Comparison of ENCODE assay signal across 8 mouse cellular contexts in the genomic region with DNA sequence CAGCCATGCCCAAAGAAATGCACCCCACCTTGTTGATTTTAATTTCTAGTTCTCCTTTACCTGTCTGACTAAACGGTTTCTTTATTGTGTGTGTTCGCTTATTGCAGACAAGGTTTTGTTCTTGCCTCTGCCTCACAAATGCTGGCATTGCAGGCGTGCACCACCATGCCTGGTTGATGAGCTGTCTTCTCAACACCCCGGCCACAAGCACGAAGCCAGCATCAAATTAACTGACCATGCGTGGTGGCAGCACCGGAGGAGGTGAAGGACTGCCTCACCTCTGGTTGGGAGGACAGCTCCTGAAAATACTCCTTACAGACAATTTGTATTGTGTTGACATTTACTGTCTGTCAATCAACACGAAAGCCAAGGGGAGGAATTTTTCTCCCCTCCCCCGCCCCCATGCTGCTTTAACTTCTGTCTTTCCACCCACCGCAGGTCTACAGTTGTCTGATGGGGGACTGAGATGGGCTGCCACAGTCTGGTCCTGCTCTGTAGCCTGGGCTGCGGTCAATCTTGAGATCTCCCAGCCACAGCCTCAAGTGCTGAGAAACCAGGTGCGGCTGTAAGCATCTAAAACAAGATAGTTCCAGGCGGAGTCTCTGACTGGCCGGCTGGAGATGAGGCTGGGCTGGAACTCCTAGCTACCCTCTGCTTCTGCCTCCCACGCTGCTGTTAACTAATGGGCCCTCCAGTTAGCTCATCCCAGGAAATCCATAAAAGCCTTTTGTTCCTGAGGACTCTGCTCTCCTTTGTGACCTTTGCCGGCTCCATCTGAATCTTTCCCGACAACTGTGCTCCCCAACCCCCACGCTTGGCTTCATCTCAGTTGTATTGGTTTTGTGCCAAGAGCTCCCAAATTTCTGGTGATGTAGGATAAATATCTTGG. TPM values are rescaled to one million over a fixed set of nuclear protein-coding genes. Genes with fewer than 3 reads are reported as not detected.
A peak's percentile ranks its signal among the peaks of the same experiment; 100 is the strongest.
DNase-seq lines count a peak whose midpoint lies in the region; ATAC-seq and TF ChIP-seq lines count a peak whose summit lies in the region.

Rps10 (minus strand) TSS at position 538 of the 889 bp plus-strand sequence.

- intact Hi-C loops in gastrocnemius, adult 2 months (cut with DNase I), result no loop called here

- peaks cover 35% of the 10 kb centered on the region for H3K4me1 ChIP-seq in hindbrain, embryonic 15.5 days (replicated peaks)
- H3K4me1 ChIP-seq in liver, embryonic 13.5 days (replicated peaks), result peaks cover 46% of the 10 kb centered on the region
- peaks cover 28% of the 10 kb centered on the region for H3K4me1 ChIP-seq in stomach, embryonic 16.5 days (ENCODE audit: control insufficient read depth, insufficient read depth, low read length)

- WGBS in hindbrain, embryonic 15.5 days, result 29% methylated on average over 18 of the region's 18 CpGs
- WGBS in liver, embryonic 13.5 days (ENCODE audit: insufficient replicate concordance), result 43% methylated on average over 18 of the region's 18 CpGs
- WGBS in stomach, embryonic 16.5 days, result 44% methylated on average over 18 of the region's 18 CpGs

- H3K4me3 ChIP-seq in gastrocnemius, adult 2 months, result peak within 1 kb of the TSS; percentile 97
- peak within 1 kb of the TSS; percentile 76 for H3K4me3 ChIP-seq in hindbrain, embryonic 15.5 days
- H3K4me3 ChIP-seq in liver, embryonic 13.5 days (replicated peaks), result peak within 1 kb of the TSS; percentile 88
- H3K4me3 ChIP-seq in stomach, embryonic 16.5 days (replicated peaks; ENCODE audit: low read length), result peak within 1 kb of the TSS; percentile 98

- no peaks in the 10 kb centered on the region for H3K9me3 ChIP-seq in hindbrain, embryonic 15.5 days
- H3K9me3 ChIP-seq in liver, embryonic 13.5 days (replicated peaks), result no peaks in the 10 kb centered on the region
- H3K9me3 ChIP-seq in stomach, embryonic 16.5 days (replicated peaks; ENCODE audit: control insufficient read depth, low read length), result no peaks in the 10 kb centered on the region

- peak; percentile 35 for DNase-seq in layer of hippocampus, adult 11-12 months (ENCODE audit: low spot score)
- no peak for DNase-seq in layer of hippocampus, adult 9-10 months (ENCODE audit: low spot score)
- no peak for DNase-seq in adrenal gland, postnatal 36 days
- DNase-seq in gastrocnemius, adult 2 months, result no peak
- no peak for DNase-seq in liver, embryonic 13.5 days
- DNase-seq in T-cell, adult 2 months (ENCODE audit: low spot score), result no peak

- H3K36me3 ChIP-seq in hindbrain, embryonic 15.5 days, result peaks cover 14% of the 10 kb centered on the region
- peaks cover 28% of the 10 kb centered on the region for H3K36me3 ChIP-seq in liver, embryonic 13.5 days
- peaks cover 7% of the 10 kb centered on the region for H3K36me3 ChIP-seq in stomach, embryonic 16.5 days (ENCODE audit: control insufficient read depth, insufficient read depth, low read length)

- no peak for ATAC-seq in hindbrain, embryonic 15.5 days (ENCODE audit: low FRiP score, low read depth)
- no peak for ATAC-seq in liver, embryonic 13.5 days (ENCODE audit: low read depth)
- ATAC-seq in stomach, embryonic 16.5 days (ENCODE audit: insufficient read depth, low FRiP score), result no peak

- H3K27me3 ChIP-seq in hindbrain, embryonic 15.5 days, result no peaks in the 10 kb centered on the region
- no peaks in the 10 kb centered on the region for H3K27me3 ChIP-seq in liver, embryonic 13.5 days
- H3K27me3 ChIP-seq in stomach, embryonic 16.5 days (ENCODE audit: control insufficient read depth, insufficient read depth, low read length), result no peaks in the 10 kb centered on the region

- H3K4me2 ChIP-seq in hindbrain, embryonic 15.5 days, result peak within 1 kb of the TSS; percentile 94
- peak within 1 kb of the TSS; percentile 89 for H3K4me2 ChIP-seq in liver, embryonic 13.5 days
- H3K4me2 ChIP-seq in stomach, embryonic 16.5 days (ENCODE audit: low read depth, low read length), result peak within 1 kb of the TSS; percentile 61

- no peak for TF ChIP-seq CTCF in gastrocnemius, adult 2 months (IDR thresholded peaks at IDR 0.05)

- peak within 1 kb of the TSS; percentile 89 for H3K27ac ChIP-seq in gastrocnemius, adult 2 months
- H3K27ac ChIP-seq in hindbrain, embryonic 15.5 days (replicated peaks), result peak within 1 kb of the TSS; percentile 90
- peak within 1 kb of the TSS; percentile 69 for H3K27ac ChIP-seq in liver, embryonic 13.5 days
- peak within 1 kb of the TSS; percentile 73 for H3K27ac ChIP-seq in stomach, embryonic 16.5 days (ENCODE audit: low read length)

- H3K9ac ChIP-seq in hindbrain, embryonic 15.5 days, result peak within 1 kb of the TSS; percentile 52; the same call in 1 of the 2 replicates
- H3K9ac ChIP-seq in liver, embryonic 13.5 days, result peak within 1 kb of the TSS; percentile 96
- H3K9ac ChIP-seq in stomach, embryonic 16.5 days (ENCODE audit: low read length), result peak within 1 kb of the TSS; percentile 29

RNA-seq across cellular contexts. Expression of gene Rps10, which starts in this region (rescaled TPM):
- 1,000 to 10,000 TPM in 1 of 2 experiments, 100 to 1,000 TPM in 1; 945 to 1,005 TPM for total RNA-seq in adrenal gland, postnatal 36 days (2021)
- 100 to 1,000 TPM; 342 to 407 TPM for total RNA-seq in gastrocnemius, adult 2 months (2021)
- polyA plus RNA-seq in hindbrain, embryonic 15.5 days (2015; fragmentation: Nextera tagmentation; extraction: Ambion mirVana), result 455 and 507 TPM in 2 replicates
- 778 and 786 TPM in 2 replicates for polyA plus RNA-seq in liver, embryonic 13.5 days (2015; fragmentation: Nextera tagmentation; extraction: Ambion mirVana)
- 734 and 881 TPM in 2 replicates for polyA plus RNA-seq in stomach, embryonic 16.5 days (2015; fragmentation: Nextera tagmentation; extraction: Ambion mirVana)

Comparison
In these comparisons a context has a peak if more than half of its experiments do, and no peak if none do; other contexts are left out.
1. H3K9ac ChIP-seq: peak in every context shown above with its lines; median percentile 96 in liver, embryonic 13.5 days; 52 in hindbrain, embryonic 15.5 days; 29 in stomach, embryonic 16.5 days.